Mouse (Mus musculus) heart, postnatal 0 days (tissue): ENCODE measurements at regions not wholly inside any gene's neighbourhood (a gene's known extent, or its start where the extent isn't known, plus 50 kb on each side); places are given as distances from the start of the nearest gene placed in this dataset.

Source experiments
- ATAC-seq: fragments of 200-750 bp; cut with Nextera tagmentation; 2 replicates; pipeline ENCODE4 v1.8.0; 2017; ENCODE audit warnings: low read depth, moderate number of reproducible peaks, moderate library complexity; ENCODE audit not compliant: insufficient read depth
- DNase-seq: peaks from one replicate; pipeline ENCODE4 v3.0.0-alpha.2; 2016; ENCODE audit warnings: low spot score
- H3K27ac ChIP-seq: fragments of 300-500 bp; sonication (generic); 2 replicates; pipeline ENCODE4 v1.5.1; 2014; ENCODE audit warnings: low read depth, mild to moderate bottlenecking
- H3K27me3 ChIP-seq: fragments of 300-500 bp; sonication (generic); 2 replicates; pipeline ENCODE4 v1.6.1; 2014; ENCODE audit warnings: low read length, mixed read lengths; ENCODE audit not compliant: control insufficient read depth, insufficient read depth
- H3K36me3 ChIP-seq: fragments of 300-500 bp; sonication (generic); replicated peaks from 2 replicates; pipeline ENCODE4 v1.6.1; 2014; ENCODE audit warnings: low read length, mixed read lengths; ENCODE audit not compliant: control insufficient read depth, insufficient read depth
- H3K4me1 ChIP-seq: fragments of 300-500 bp; sonication (generic); 2 replicates; pipeline ENCODE4 v1.6.1; 2014; ENCODE audit warnings: antibody characterized with exemption; ENCODE audit not compliant: control insufficient read depth, insufficient read depth
- H3K4me2 ChIP-seq: fragments of 300-500 bp; sonication (generic); 2 replicates; pipeline ENCODE4 v1.6.1; 2014; ENCODE audit warnings: low read depth, mild to moderate bottlenecking, low read length, moderate library complexity
- H3K4me3 ChIP-seq: fragments of 300-500 bp; sonication (generic); 2 replicates; pipeline ENCODE4 v1.5.1; 2014; ENCODE audit warnings: low read depth, low read length
- H3K9ac ChIP-seq: fragments of 300-500 bp; sonication (generic); replicated peaks from 2 replicates; pipeline ENCODE4 v1.6.1; 2014; ENCODE audit warnings: low read depth, low read length, mixed read lengths
- H3K9me3 ChIP-seq: fragments of 300-500 bp; sonication (generic); replicated peaks from 2 replicates; pipeline ENCODE4 v1.6.1; 2016; ENCODE audit warnings: low read length; ENCODE audit not compliant: control insufficient read depth
- CTCF ChIP-seq: IDR thresholded peaks from 2 replicates; pipeline ENCODE4 v1.5.1; 2016; ENCODE audit warnings: antibody characterized with exemption, control low read depth, low read depth
- EP300 ChIP-seq: IDR thresholded peaks from 2 replicates; pipeline ENCODE4 v1.6.1; 2016; ENCODE audit warnings: antibody characterized with exemption, low read depth
- WGBS: fragments of 180-500 bp; shearing (Covaris S2); extraction: QIAGEN DNeasy Blood & Tissue Kit; methylation state at CpG from one replicate; pipeline ENCODE4 v1.1.7; 2014; 5-methylcytosine and 5-hydroxymethylcytosine counted together

- H3K36me3 ChIP-seq, result no peaks in the 10 kb centered on the region
- no peak overlapping the region for H3K27ac ChIP-seq
- no peaks in the 10 kb centered on the region; the same call in 1 of the 2 replicates for H3K4me1 ChIP-seq
- TF ChIP-seq CTCF (no peak), EP300 (no peak)
- 38% methylated on average over 5 of the region's 5 CpGs for WGBS
- no peak overlapping the region for H3K4me2 ChIP-seq
- DNase-seq (no peak), ATAC-seq (no peak)
- H3K27me3 ChIP-seq, result 0 out of 2 replicates have a peak, but pooled peaks cover 2% of the 10 kb centered on the region
- no peak overlapping the region for H3K4me3 ChIP-seq
- no peak overlapping the region for H3K9ac ChIP-seq
- H3K9me3 ChIP-seq, result no peaks in the 10 kb centered on the region
Measured at GRCm38 (mm10) chr3:102670972-102671371, 63.4 kb upstream of the Tspan2 start.

- no peak overlapping the region for H3K4me2 ChIP-seq
- no peaks in the 10 kb centered on the region; the same call in 1 of the 2 replicates for H3K4me1 ChIP-seq
- ATAC-seq (no peak), DNase-seq (no peak)
- H3K36me3 ChIP-seq, result no peaks in the 10 kb centered on the region
- no peak overlapping the region for H3K9ac ChIP-seq
- no peak overlapping the region for H3K4me3 ChIP-seq
- H3K27me3 ChIP-seq, result 0 out of 2 replicates have a peak, but pooled peaks cover 2% of the 10 kb centered on the region
- 63% methylated on average over 5 of the region's 5 CpGs for WGBS
- TF ChIP-seq CTCF (no peak), EP300 (no peak)
- H3K27ac ChIP-seq, result no peak overlapping the region
- H3K9me3 ChIP-seq, result no peaks in the 10 kb centered on the region
Measured at GRCm38 (mm10) chr3:102673506-102673905, 60.8 kb upstream of the Tspan2 start.

DNA sequence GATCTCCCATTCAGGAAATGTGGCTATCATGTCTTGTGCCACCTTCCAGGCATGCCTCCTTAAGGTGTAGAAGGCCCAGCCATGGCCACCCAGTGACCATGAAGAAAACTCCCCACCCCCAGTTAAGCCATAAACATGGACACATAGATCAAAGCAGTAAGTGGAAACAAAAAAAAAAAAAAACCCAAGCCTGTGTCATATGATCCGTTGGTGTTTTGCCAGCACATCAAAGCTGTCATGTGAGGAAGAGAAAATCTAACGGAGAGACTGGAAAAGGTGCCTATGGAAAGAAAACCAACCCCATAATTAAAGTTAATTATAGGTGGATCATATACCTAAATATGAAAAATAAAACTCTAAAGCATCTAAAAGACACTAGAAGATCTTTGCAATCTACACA, 60.3 kb upstream of the Tspan2 start:
- WGBS, result 45% methylated on average over 2 of the region's 2 CpGs
- H3K4me2 ChIP-seq, result no peak overlapping the region
- H3K4me3 ChIP-seq, result no peak overlapping the region
- 0 out of 2 replicates have a peak, but pooled peaks cover 2% of the 10 kb centered on the region for H3K27me3 ChIP-seq
- TF ChIP-seq EP300, result no peak
- TF ChIP-seq CTCF, result no peak
- no peaks in the 10 kb centered on the region; the same call in 1 of the 2 replicates for H3K4me1 ChIP-seq
- no peak overlapping the region for H3K9ac ChIP-seq
- ATAC-seq, result no peak
- H3K27ac ChIP-seq, result no peak overlapping the region
- H3K9me3 ChIP-seq, result no peaks in the 10 kb centered on the region
- H3K36me3 ChIP-seq, result no peaks in the 10 kb centered on the region
- no peak for DNase-seq

DNA sequence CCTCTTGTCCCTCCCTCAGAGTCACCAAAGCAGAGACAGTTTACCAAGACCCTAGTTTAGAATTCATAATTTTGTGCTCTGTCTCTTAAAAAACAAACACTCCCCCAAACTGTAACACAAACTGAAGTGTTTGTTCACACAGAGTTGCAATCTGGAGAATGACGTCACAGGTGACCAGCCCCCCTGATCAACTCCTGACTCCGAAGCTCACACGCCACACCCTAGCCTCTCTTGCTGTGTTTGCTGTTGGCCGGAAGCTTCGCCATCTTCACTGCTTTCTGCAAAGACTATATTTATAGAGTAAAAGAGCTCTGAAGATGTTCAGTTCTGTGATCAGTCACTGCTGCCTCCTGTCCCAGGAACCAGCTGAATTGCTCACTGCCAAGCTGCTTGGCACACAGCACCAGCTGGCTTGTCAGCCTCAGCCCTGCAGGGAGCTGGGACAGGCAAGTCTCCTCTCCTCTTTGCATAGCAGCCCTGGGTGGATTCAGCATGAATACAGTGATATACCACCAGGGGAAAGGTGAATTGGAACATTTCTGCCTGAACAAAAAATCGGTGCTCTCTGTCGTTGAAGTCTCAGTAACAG, 57.3 kb upstream of the Tspan2 start:
- no peaks in the 10 kb centered on the region for H3K4me1 ChIP-seq
- H3K36me3 ChIP-seq, result no peaks in the 10 kb centered on the region
- H3K4me2 ChIP-seq, result no peak overlapping the region
- no peak for ATAC-seq
- no peak overlapping the region for H3K9ac ChIP-seq
- no peaks in the 10 kb centered on the region for H3K27me3 ChIP-seq
- no peak for DNase-seq
- H3K27ac ChIP-seq, result no peak overlapping the region
- no peaks in the 10 kb centered on the region for H3K9me3 ChIP-seq
- no peak overlapping the region for H3K4me3 ChIP-seq
- WGBS, result 80% methylated on average over 7 of the region's 7 CpGs
- TF ChIP-seq EP300 (no peak), CTCF (no peak)

DNA sequence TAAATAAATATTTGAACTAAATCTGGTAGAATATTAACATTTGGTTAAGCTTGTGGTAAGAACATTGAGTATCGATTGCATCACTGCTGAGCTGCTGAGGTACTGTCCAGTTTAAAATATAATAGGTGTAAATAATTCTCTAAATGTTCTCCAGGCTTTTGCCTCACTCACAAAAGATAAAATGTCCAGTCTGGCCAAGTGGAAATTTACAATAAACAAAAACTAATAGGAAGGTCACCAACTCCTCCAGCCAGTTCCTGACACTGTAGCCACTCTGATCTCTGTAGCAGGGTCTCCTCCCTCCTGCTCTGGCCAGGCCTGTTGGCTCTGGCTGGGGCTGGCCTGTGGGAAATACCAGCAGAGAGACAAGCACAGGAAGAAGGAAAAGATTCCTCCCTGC, 55.8 kb upstream of the Tspan2 start:
- H3K27ac ChIP-seq, result no peak overlapping the region
- H3K27me3 ChIP-seq, result no peaks in the 10 kb centered on the region
- no peaks in the 10 kb centered on the region for H3K36me3 ChIP-seq
- peak; percentile 24; the same call in 1 of the 2 replicates for ATAC-seq
- WGBS, result 78% methylated on average over 1 of the region's 1 CpGs
- no peaks in the 10 kb centered on the region for H3K4me1 ChIP-seq
- H3K4me3 ChIP-seq, result no peak overlapping the region
- TF ChIP-seq EP300 (no peak), CTCF (no peak)
- H3K4me2 ChIP-seq, result no peak overlapping the region
- no peaks in the 10 kb centered on the region for H3K9me3 ChIP-seq
- no peak overlapping the region for H3K9ac ChIP-seq
- DNase-seq, result peak; percentile 15

GRCm38 (mm10) chr3:102682424-102682823, 51.9 kb upstream of the Tspan2 start:
- Histone ChIP-seq H3K36me3 (no peaks in the 10 kb centered on the region), H3K4me3 (no peak overlapping the region), H3K4me2 (no peak overlapping the region), H3K27ac (no peak overlapping the region), H3K27me3 (no peaks in the 10 kb centered on the region), H3K9me3 (no peaks in the 10 kb centered on the region), H3K4me1 (no peaks in the 10 kb centered on the region), H3K9ac (no peak overlapping the region)
- DNase-seq (no peak), ATAC-seq (no peak)
- 52% methylated on average over 8 of the region's 8 CpGs for WGBS
- TF ChIP-seq CTCF (no peak), EP300 (no peak)
